Mouse (Mus musculus) activated CD4-positive, CD25-positive, alpha-beta regulatory T cell, adult 4 months (primary cell): ENCODE results near the gene Luc7l3. TPM values are rescaled to one million over a fixed set of nuclear protein-coding genes. Genes with fewer than 3 reads are reported as not detected.
"Not testable (repeated sequence)": the region's sequence is repeated elsewhere in the genome, so short reads cannot be mapped to it uniquely, and the experiment has no call there.

Source experiments
- ATAC-seq: one replicate; pipeline ENCODE4 v1.8.0; 2017
- polyA plus RNA-seq, 2 experiments: library from polyadenylated mRNA; unstranded; fragments of 100-300 nt; shearing (Covaris generic); gene quantifications; one replicate each; pipeline ENCODE4 v1.2.1; 2017

The Luc7l3 gene
- polyA plus RNA-seq, 2 experiments from 2014 or later: 144 to 155 TPM

- no peak for ATAC-seq
These were observed 31.6 kb downstream of the Luc7l3 start for GRCm38 (mm10) chr11:94290062-94290740.

- no peak for ATAC-seq
These were observed 34.7 kb downstream of the Luc7l3 start for GRCm38 (mm10) chr11:94287105-94287504.

GRCm38 (mm10) chr11:94285886-94286574, 35.8 kb downstream of the Luc7l3 start:
- no peak for ATAC-seq

DNA sequence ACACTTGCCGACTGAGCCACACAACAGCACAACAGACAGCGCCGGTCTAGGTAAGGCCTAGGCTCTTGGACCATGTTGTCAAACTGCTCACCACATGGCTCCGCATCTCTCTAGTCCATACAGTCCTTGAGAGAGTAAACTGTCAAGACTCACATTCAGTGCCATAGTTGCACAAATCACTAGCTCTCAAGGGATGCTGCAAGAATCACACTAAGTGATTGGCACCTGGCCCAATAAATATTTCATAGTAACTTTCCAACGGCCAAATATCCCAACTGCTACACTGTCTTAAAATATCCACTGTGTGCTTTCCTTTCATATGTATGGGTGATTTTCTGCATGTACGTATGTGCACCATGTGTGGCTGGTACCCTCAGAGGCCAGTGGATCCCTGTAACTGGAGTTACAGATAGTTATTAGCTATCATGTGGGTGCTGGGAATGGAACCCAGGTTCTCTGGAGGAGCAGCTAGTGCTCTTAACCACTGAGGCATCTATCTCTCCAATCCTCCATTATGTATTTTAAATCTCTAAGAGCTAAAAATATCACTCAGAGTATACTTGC, 38.2 kb downstream of the Luc7l3 start:
- ATAC-seq: no peak

DNA sequence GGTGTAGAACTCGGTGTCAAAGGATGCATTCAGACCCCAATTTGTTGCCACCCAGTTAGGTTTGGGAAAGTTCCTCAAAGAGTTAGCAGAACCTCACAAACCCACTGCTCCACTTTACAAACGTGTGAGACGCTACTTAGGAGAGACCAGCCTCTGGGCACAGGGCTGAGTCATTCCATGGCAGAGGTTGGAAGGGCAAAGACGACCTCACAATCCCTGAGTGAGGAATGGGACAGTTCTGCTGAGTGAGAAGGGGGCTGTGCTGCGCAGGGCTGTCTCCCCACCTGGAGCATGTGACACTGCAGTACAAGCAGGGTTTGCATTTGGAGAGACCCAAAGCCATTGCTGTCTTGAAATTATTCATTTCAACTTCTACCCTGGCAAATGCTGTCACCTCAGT, 39.5 kb downstream of the Luc7l3 start:
- no peak for ATAC-seq

- no peak for ATAC-seq
These were observed 40.3 kb downstream of the Luc7l3 start, which contains the start of gene Gm21885 for GRCm38 (mm10) chr11:94281199-94282181. Gene Gm21885, plus strand, starts transcription at chr11:94281873.

DNA sequence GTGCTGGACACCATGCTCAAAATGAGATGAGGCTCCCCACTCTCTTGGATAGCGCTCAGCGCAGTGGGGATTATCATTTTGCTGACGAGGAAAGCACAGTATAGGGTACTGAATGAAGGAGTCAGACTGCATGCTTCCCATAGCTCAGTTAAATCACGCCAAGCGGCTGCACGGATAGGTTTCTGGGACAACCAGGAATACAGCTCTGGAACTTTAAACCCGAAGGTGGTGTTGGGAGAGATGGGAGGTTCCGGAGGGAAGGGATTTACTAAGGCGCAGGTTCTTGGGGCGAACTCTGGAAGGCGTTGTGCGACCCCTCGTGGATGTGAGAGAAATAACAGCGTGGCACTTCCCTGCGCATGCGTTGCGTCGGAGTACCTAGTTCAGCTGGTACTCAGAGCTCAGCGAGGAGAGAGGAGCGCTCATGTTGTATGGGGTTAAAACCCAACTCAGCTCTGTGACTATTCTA, 44.9 kb downstream of the Luc7l3 start:
- peak; percentile 70 for ATAC-seq

GRCm38 (mm10) chr11:94275686-94276085, 46.1 kb downstream of the Luc7l3 start:
- peak; percentile 72 for ATAC-seq

DNA sequence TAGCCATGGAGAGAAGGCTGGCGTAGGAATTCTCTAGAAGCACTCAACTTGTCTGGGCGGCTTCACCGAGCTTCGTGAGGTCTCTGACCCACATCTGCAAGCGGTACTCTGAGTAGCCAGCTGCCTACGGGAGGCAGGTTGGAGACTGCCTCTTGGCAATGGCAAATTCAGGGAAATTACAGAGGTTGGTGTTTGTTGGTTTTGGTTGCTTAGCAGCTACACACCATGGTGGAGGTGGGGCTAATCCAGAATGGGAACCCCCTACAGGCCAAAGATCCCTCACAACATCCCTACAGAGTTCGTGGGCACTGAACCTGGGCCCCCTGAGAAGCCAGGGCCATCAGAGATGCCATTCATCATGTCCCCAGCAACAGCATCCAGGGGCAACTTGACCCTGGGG, 46.6 kb downstream of the Luc7l3 start:
- ATAC-seq: no peak

DNA sequence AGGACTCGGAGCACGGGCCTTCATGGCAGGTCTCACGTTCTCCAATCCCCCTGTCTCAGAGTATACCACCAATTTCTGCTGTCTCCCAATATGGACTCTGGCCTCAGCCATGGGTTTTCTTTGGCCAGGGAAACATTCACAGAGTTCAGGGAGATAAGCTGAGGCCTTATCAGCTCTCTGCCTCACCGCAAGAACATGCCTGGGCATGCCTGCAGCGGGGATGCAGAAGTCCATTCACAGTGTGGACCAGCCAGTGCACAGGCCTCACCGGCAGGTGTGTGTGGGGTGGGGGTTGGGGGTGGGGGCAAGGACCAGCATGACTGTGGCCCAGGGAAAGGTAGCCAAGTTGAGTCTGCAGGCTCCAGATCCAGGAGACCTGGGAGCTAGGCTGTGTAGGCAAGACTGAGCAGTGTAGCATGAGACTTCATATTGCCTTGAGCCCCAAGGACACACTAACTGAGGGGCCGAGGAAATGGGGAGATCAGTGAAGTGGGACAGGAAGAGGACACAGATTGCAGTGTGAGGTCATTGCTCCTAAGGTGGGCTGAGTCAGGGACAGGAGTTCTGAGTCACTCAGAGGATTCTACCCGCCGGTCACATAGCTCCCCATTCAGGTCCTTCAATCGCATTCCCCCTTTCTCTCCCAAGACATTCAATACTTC, 47.5 kb downstream of the Luc7l3 start:
- ATAC-seq: no peak

GRCm38 (mm10) chr11:94272960-94273927, 48.5 kb downstream of the Luc7l3 start:
- no peak for ATAC-seq

DNA sequence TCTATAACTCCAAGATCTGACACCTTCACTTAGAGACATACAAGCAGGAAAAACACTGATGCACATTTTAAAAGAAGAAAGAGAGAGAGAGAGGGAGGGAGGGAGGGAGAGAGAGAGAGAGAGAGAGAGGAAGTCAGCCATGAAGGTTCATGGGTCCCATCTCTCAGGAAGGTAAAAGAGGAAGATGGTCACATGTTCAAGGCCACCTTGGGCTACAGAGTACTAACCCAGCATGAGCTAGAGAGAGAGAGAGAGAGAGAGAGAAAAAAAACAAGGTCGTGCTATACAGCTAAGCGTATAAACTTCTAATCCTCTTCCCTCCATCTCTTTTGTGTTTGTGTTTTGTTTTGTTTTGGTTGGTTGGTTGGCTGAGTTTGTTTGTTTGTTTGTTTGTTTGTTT, 50.8 kb downstream of the Luc7l3 start:
- no peak for ATAC-seq

- no peak for ATAC-seq
These were observed 51.9 kb downstream of the Luc7l3 start for GRCm38 (mm10) chr11:94269906-94270305.

GRCm38 (mm10) chr11:94268761-94269160, 53.0 kb downstream of the Luc7l3 start:
- no peak for ATAC-seq

- ATAC-seq: not testable (repeated sequence)
These were observed 55.6 kb downstream of the Luc7l3 start for GRCm38 (mm10) chr11:94266155-94266554.

DNA sequence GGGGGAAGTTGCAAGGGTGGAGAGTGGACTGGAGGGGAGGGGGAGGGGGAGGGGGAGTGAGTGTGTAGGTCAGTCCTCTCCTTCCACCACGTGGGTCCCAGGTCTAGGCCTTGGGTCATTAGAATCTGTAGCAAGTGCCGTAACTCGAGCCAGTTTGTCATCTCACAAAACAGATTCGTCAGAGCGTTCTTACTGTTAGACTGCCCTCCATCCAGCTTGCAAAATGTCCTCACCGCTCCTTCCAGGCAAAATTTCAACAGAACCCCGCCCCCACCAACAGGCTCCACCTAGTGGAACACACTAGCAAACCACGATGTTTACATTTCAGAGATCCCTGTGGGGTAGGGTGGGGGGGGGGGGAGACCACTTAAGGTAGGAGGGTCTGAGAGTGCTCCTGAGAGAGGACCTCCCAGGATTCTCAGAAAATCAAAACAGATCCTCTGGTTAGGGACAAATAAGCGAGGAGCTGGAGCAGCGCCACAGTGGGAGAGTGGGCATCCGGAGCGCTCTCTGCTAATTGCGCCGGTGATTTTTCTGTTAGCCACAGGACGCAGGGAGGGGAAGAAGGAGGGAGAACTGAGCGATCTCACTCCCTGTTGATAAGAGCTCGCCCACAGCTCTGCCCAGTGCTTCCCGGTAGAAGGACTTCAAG, 56.5 kb downstream of the Luc7l3 start:
- no peak for ATAC-seq

GRCm38 (mm10) chr11:94261585-94262370, 60.0 kb downstream of the Luc7l3 start:
- ATAC-seq: no peak

- ATAC-seq: peak; percentile 54
These were observed 62.0 kb downstream of the Luc7l3 start for GRCm38 (mm10) chr11:94259814-94260213.

DNA sequence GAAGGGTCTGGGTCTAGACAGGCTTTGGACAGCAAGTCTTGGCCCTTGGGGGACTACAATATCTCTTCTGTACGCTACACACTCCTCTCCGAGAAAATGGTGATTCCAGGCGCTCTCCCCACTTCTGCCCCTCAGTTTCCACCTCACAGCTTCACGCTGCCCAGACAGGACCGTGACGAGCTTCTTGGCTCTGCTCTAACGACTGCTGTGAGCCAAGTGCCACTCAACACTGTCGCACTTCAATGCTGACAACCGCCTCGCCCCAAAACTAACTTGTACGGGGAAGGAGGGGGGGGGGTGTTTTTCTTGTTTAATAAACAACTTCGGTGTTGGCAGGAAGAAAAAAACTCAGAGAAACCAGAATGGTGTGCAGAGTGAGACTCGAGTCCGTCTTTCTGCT, 63.8 kb downstream of the Luc7l3 start:
- no peak for ATAC-seq
